Mouse (Mus musculus): ENCODE measurements around the gene Selplg.

GRCm38 (mm10) chr5:113881136-113881535 lies 48.7 kb upstream of the Selplg start:
- no peak for TF ChIP-seq CTCF (IDR thresholded peaks at IDR 0.05; ENCODE audit: extremely low read depth, insufficient read depth, low read length)
- TF ChIP-seq POLR2A (IDR thresholded peaks at IDR 0.05; ENCODE audit: extremely low read depth, insufficient read depth, low read length): no peak

Data from cortical plate, adult 2 months (tissue).